Mouse (Mus musculus): Measurements from ENCODE around the gene R3hdm2. TPM values are rescaled to one million over a fixed set of nuclear protein-coding genes. Genes with fewer than 3 reads are reported as not detected.

R3hdm2 gene
- polyA plus RNA-seq, 1 experiment from 2014 or later = 44.9 TPM

GRCm38 (mm10) chr10:127500894-127501893 is 121.1 kb downstream of the R3hdm2 start, which contains the start of gene Stac3:
Stac3 (plus strand) TSS chr10:127501686.
- H3K36me3 ChIP-seq = peaks cover 39% of the 10 kb centered on the region

DNA sequence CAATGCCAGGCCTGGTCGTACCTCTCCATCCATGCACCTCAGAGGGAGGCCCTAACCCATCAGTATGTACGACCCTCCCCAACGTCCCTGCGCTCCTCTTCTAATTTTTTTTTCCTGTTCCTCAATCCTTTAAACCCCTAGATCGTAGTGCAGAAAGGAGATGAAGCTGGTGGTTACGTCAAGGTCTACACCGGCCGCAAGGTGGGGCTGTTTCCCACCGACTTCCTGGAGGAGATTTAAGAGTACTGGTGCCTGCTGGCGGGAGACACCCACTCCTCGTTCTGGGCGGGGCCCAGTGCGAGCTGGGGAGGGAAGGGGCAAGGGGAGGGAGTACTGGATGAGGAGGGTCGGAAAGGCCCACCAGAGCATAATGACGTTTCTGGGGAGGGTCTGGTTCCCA is 128.1 kb downstream of the R3hdm2 start:
- Histone ChIP-seq H3K4me2 (replicated peaks) (peak overlapping the region; percentile 68), H3K36me3 (no peaks in the 10 kb centered on the region), H3K9ac (peak overlapping the region; percentile 5; the same call in 1 of the 2 replicates), H3K4me3 (no peak overlapping the region), H3K4me1 (peaks cover 49% of the 10 kb centered on the region), H3K27me3 (peaks cover 63% of the 10 kb centered on the region), H3K9me3 (no peaks in the 10 kb centered on the region), H3K27ac (no peak overlapping the region)
- no peak for ATAC-seq (ENCODE audit: insufficient number of reproducible peaks, insufficient read depth, low FRiP score, low TSS enrichment)
- WGBS = 4% methylated on average over 15 of the region's 15 CpGs

More at GRCm38 (mm10) chr10:127500894-127501893, 121.1 kb downstream of the R3hdm2 start, which contains the start of gene Stac3:
- Histone ChIP-seq H3K9ac (peak within 1 kb of the TSS; percentile 16; the same call in 1 of the 2 replicates), H3K4me2 (replicated peaks) (no peak within 1 kb of the TSS), H3K27me3 (no peaks in the 10 kb centered on the region), H3K27ac (no peak within 1 kb of the TSS), H3K4me1 (no peaks in the 10 kb centered on the region), H3K4me3 (no peak within 1 kb of the TSS), H3K9me3 (no peaks in the 10 kb centered on the region)
- 63% methylated on average over 12 of the region's 13 CpGs for WGBS
- ATAC-seq (ENCODE audit: insufficient number of reproducible peaks, insufficient read depth, low FRiP score, low TSS enrichment) = no peak

- H3K9me3 ChIP-seq = no peaks in the 10 kb centered on the region
- H3K4me3 ChIP-seq = peak overlapping the region; percentile 35
- peak overlapping the region; percentile 68 for H3K4me2 ChIP-seq (replicated peaks)
- H3K27me3 ChIP-seq = peaks cover 73% of the 10 kb centered on the region
- H3K9ac ChIP-seq = peak overlapping the region; percentile 16; the same call in 1 of the 2 replicates
- under 1% methylated on average over 35 of the region's 35 CpGs for WGBS
- no peaks in the 10 kb centered on the region for H3K36me3 ChIP-seq
- ATAC-seq (ENCODE audit: insufficient number of reproducible peaks, insufficient read depth, low FRiP score, low TSS enrichment) = peak; percentile 8; the same call in 1 of the 2 replicates
- no peak overlapping the region for H3K27ac ChIP-seq
- H3K4me1 ChIP-seq = peaks cover 59% of the 10 kb centered on the region
Observed at GRCm38 (mm10) chr10:127509051-127509836, 129.1 kb downstream of the R3hdm2 start.

GRCm38 (mm10) chr10:127509837-127510701 is 129.9 kb downstream of the R3hdm2 start:
- 6% methylated on average over 17 of the region's 17 CpGs for WGBS
- ATAC-seq (ENCODE audit: insufficient number of reproducible peaks, insufficient read depth, low FRiP score, low TSS enrichment) = no peak
- no peak overlapping the region for H3K27ac ChIP-seq

DNA sequence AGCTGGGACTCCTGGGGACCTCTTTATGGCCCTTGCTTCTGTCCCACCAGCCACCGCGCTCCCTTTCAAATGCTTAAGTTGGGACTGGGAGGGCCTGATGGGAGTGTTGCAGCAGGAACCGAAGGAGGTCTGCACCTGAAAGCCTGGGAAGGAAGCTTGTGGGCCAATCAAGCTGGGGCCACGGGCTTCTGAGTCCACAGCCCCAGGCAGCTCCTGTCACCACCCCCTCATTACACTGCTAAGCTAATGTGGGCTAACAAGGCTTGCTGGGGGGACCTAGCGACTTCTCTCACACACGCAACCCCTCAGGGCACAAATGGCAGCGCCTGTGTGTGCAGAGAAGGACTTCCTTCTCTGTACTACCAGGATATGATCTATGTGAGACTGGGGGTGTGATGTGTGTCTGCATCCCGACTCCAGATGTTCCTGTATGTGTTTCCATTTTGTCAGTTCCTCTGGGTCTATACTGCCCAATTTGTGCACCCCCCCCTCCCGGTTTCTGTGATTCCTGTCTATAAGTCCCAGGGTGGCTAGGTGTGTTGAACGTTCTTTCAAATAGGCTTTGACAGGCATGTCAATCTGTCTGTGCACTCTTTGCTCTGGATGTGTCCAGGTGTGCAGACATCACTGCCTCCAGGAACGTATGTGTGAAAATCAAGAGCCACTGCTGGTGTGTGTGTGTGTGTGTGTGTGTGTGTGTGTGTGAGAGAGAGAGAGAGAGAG is 130.9 kb downstream of the R3hdm2 start:
- Histone ChIP-seq H3K4me2 (replicated peaks) (peak overlapping the region; percentile 89), H3K27ac (no peak overlapping the region), H3K27me3 (peaks cover 91% of the 10 kb centered on the region), H3K9ac (no peak overlapping the region; the same call in 1 of the 2 replicates), H3K4me3 (peak overlapping the region; percentile 46), H3K9me3 (no peaks in the 10 kb centered on the region), H3K4me1 (peaks cover 65% of the 10 kb centered on the region), H3K36me3 (no peaks in the 10 kb centered on the region)
- ATAC-seq (ENCODE audit: insufficient number of reproducible peaks, insufficient read depth, low FRiP score, low TSS enrichment) = no peak
- 5% methylated on average over 11 of the region's 11 CpGs for WGBS

More at GRCm38 (mm10) chr10:127509837-127510701, 129.9 kb downstream of the R3hdm2 start:
- Histone ChIP-seq H3K4me2 (replicated peaks) (peak overlapping the region; percentile 68), H3K27me3 (peaks cover 81% of the 10 kb centered on the region), H3K9ac (no peak overlapping the region), H3K36me3 (no peaks in the 10 kb centered on the region), H3K4me1 (peaks cover 60% of the 10 kb centered on the region), H3K4me3 (peak overlapping the region; percentile 35), H3K9me3 (no peaks in the 10 kb centered on the region)

GRCm38 (mm10) chr10:127511634-127512306 is 131.6 kb downstream of the R3hdm2 start:
- H3K4me2 ChIP-seq (replicated peaks) = peak overlapping the region; percentile 89
- no peak for ATAC-seq (ENCODE audit: insufficient number of reproducible peaks, insufficient read depth, low FRiP score, low TSS enrichment)
- H3K27ac ChIP-seq = 0 out of 2 replicates have a peak overlapping the region, but pooled peaks have one; percentile 19
- H3K4me1 ChIP-seq = peaks cover 72% of the 10 kb centered on the region
- peak overlapping the region; percentile 46 for H3K4me3 ChIP-seq
- H3K9me3 ChIP-seq = no peaks in the 10 kb centered on the region
- peaks cover 95% of the 10 kb centered on the region for H3K27me3 ChIP-seq
- no peaks in the 10 kb centered on the region for H3K36me3 ChIP-seq
- WGBS = under 1% methylated on average over 38 of the region's 46 CpGs
- H3K9ac ChIP-seq = peak overlapping the region; percentile 60

DNA sequence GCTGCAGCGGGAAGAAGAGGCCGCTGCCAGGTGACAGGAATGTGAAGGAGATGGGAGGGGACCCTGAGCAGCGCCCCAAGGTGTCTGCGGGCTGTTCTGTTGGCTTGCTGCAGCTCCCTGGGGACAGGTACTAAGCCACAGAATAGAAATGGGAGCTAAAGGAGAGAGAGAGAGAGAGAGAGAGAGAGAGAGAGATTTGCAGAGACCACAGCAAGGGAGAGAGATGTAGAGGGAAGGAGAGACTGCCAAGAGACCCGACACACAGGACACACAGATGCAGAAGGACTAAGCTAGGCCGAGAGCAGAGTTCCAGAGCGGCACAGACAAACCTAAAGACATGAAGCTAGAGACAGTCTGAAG is 132.2 kb downstream of the R3hdm2 start:
- Histone ChIP-seq H3K4me2 (replicated peaks) (peak overlapping the region; percentile 89), H3K9me3 (no peaks in the 10 kb centered on the region), H3K36me3 (no peaks in the 10 kb centered on the region), H3K4me1 (peaks cover 77% of the 10 kb centered on the region), H3K4me3 (peak overlapping the region; percentile 46), H3K27ac (0 out of 2 replicates have a peak overlapping the region, but pooled peaks have one; percentile 19), H3K27me3 (peaks cover 95% of the 10 kb centered on the region), H3K9ac (peak overlapping the region; percentile 60)
- 3% methylated on average over 7 of the region's 7 CpGs for WGBS
- ATAC-seq (ENCODE audit: insufficient number of reproducible peaks, insufficient read depth, low FRiP score, low TSS enrichment) = no peak

- peaks cover 4% of the 10 kb centered on the region for H3K36me3 ChIP-seq
- H3K4me2 ChIP-seq (replicated peaks) = peak overlapping the region; percentile 89
- peaks cover 81% of the 10 kb centered on the region for H3K4me1 ChIP-seq
- peak overlapping the region; percentile 26 for H3K4me3 ChIP-seq
- WGBS = under 1% methylated on average over 27 of the region's 27 CpGs
- ATAC-seq (ENCODE audit: insufficient number of reproducible peaks, insufficient read depth, low FRiP score, low TSS enrichment) = peak; percentile 22; the same call in 1 of the 2 replicates
- peaks cover 95% of the 10 kb centered on the region for H3K27me3 ChIP-seq
- no peak overlapping the region; the same call in 1 of the 2 replicates for H3K9ac ChIP-seq
- H3K9me3 ChIP-seq = no peaks in the 10 kb centered on the region
- H3K27ac ChIP-seq = no peak overlapping the region
Observed at GRCm38 (mm10) chr10:127512813-127513212, 132.7 kb downstream of the R3hdm2 start.

DNA sequence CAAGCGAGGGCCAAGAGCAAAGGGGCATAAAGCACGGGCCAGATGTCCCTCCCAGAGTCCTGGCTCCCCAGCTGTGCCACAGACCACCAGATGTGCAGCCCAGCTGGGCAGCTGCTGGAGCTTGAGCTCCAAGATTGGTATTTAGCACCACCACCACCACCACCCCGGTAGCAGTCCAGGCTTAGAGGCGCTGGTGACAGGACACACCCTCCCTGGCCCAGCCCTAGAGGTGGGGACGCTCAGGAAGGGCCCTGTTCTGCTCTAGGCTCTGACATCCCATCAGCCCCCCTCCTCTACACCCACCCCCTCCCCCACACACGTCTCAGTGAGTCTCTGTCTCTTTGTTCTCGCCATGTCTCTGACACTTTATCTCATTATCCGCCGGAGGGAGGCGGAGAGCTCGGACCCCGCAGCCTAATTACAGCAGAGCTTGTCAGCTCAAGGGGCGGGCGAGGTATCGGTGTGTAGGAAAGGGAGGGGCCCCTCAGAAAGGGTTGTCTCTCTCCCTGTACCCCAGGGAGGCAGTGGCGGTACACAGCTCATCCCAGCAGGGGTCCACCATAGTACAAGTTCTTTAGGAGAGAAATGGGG is 133.5 kb downstream of the R3hdm2 start:
- WGBS = 2% methylated on average over 16 of the region's 16 CpGs
- H3K27me3 ChIP-seq = peaks cover 94% of the 10 kb centered on the region
- ATAC-seq (ENCODE audit: insufficient number of reproducible peaks, insufficient read depth, low FRiP score, low TSS enrichment) = no peak
- H3K4me2 ChIP-seq (replicated peaks) = peak overlapping the region; percentile 89
- H3K36me3 ChIP-seq = peaks cover 11% of the 10 kb centered on the region
- no peak overlapping the region for H3K27ac ChIP-seq
- H3K4me1 ChIP-seq = peaks cover 74% of the 10 kb centered on the region
- H3K4me3 ChIP-seq = peak overlapping the region; percentile 26
- no peak overlapping the region; the same call in 1 of the 2 replicates for H3K9ac ChIP-seq
- no peaks in the 10 kb centered on the region for H3K9me3 ChIP-seq
